11 mouse cellular contexts compared by ENCODE assay signal in genomic region chr4:59062526-59062925, GRCm38 (mm10). TPM values are rescaled to one million over a fixed set of nuclear protein-coding genes. Genes with fewer than 3 reads are reported as not detected.
"Had no signal": no experiment of that assay in that cellular context is flagged by ENCODE, and none has a peak within 500 bp of the region (broad histone marks: within the 10 kb centered on the region; RNA-seq: fewer than 3 reads in every experiment).

No protein-coding gene starts in this region.

- H3K27me3 ChIP-seq: liver, embryonic 13.5 days; midbrain, embryonic 13.5 days had no signal

- DNase-seq: kidney, adult 9 months; kidney, postnatal 14 days; kidney, postnatal 4 days; liver, embryonic 13.5 days; lung, adult 2 months; thymus, adult 18-20 months; thymus, postnatal 36 days had no signal

- H3K4me1 ChIP-seq: liver, embryonic 13.5 days; midbrain, embryonic 13.5 days had no signal

- H3K4me3 ChIP-seq: liver, embryonic 13.5 days; midbrain, embryonic 13.5 days had no signal

- H3K9me3 ChIP-seq: liver, embryonic 13.5 days; midbrain, embryonic 13.5 days had no signal

- H3K36me3 ChIP-seq: liver, embryonic 13.5 days; midbrain, embryonic 13.5 days had no signal

RNA-seq across cellular contexts. Expression of gene Gm20503, which starts 59.5 kb away (rescaled TPM):
- total RNA-seq: liver, adult 2 months; megakaryocyte, adult 5-6 weeks; midbrain, postnatal 0 days had no signal
